Mouse (Mus musculus) right cerebral cortex, adult 2 months (tissue): ENCODE results near the gene Gm14434.
"Not testable (repeated sequence)": the region's sequence is repeated elsewhere in the genome, so short reads cannot be mapped to it uniquely, and the experiment has no call there.

Source experiments
- DNase-seq, 2 experiments: peaks; one replicate each; pipeline ENCODE4 v3.0.0; 2021 to 2022; ENCODE audit warnings: low spot score in 2 of 2

The Gm14434 gene

GRCm38 (mm10) chr2:176486683-176487082 is at the start of gene Gm14434:
Gene Gm14434, minus strand, starts transcription at chr2:176486783.
- DNase-seq, result not testable (repeated sequence)

- DNase-seq, result not testable (repeated sequence)
These were observed 34.2 kb upstream of the Gm14434 start, which contains the start of gene Zfp967 for GRCm38 (mm10) chr2:176520756-176521155. Gene Zfp967, plus strand, starts transcription at chr2:176521056.

DNA sequence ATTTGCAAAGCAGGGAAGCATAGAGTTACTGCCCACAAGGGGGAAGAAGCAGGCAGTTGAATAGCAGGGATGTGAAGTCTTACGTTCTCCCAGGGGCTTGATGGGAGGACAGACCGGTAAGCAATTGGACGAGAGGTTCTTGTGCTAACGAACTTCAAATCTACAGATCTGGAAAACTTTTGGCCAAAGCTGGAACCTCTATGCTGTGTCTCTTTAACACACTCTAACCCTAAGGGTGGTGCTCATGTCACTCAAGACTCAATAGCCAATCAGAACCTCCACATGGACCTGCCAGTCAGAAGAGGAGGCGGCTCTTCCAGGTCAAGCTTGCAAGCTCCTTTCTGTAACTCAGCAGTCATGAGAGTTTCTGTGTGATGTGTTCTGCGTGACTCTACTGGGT is 63.3 kb downstream of the Gm14434 start, which contains the start of gene Gm14435:
Gm14435 (plus strand) TSS at position 301 of the 400 bp plus-strand sequence.
- not testable (repeated sequence) for DNase-seq
